Mouse (Mus musculus): ENCODE data around the gene Pde1c. TPM values are rescaled to one million over a fixed set of nuclear protein-coding genes. Genes with fewer than 3 reads are reported as not detected.

Pde1c gene
- total and polyA plus RNA-seq, 2 experiments, result 0.37 TPM; not detected in 1

- DNase-seq (ENCODE audit: extremely low read depth, low read depth, low spot score), result no peak
- Histone ChIP-seq H3K9ac (ENCODE audit: low read depth, low read length) (no peak overlapping the region), H3K36me3 (ENCODE audit: control insufficient read depth, insufficient read depth, low read length) (no peaks in the 10 kb centered on the region), H3K4me3 (ENCODE audit: insufficient read depth, low read depth, low read length) (no peak overlapping the region), H3K27me3 (ENCODE audit: control insufficient read depth, insufficient read depth, low read length) (no peaks in the 10 kb centered on the region), H3K27ac (replicated peaks; ENCODE audit: insufficient read depth, low read depth, low read length) (no peak overlapping the region), H3K4me1 (ENCODE audit: control insufficient read depth, insufficient read depth, low read length) (no peaks in the 10 kb centered on the region), H3K79me2 (ENCODE audit: control insufficient read depth, insufficient read depth, low read length) (no peaks in the 10 kb centered on the region)
- WGBS, result 84% methylated on average over 1 of the region's 1 CpGs
- no peak for TF ChIP-seq POLR2A (IDR thresholded peaks at IDR 0.05; ENCODE audit: extremely low read depth, insufficient read depth, low read length)
- TF ChIP-seq CTCF (IDR thresholded peaks at IDR 0.05; ENCODE audit: low read depth, low read length), result no peak
Measured at GRCm38 (mm10) chr6:56342005-56342404, 226.9 kb downstream of the Pde1c start.

GRCm38 (mm10) chr6:56335811-56336446, 233.0 kb downstream of the Pde1c start:
- Histone ChIP-seq H3K79me2 (ENCODE audit: control insufficient read depth, insufficient read depth, low read length) (no peaks in the 10 kb centered on the region), H3K4me3 (ENCODE audit: insufficient read depth, low read depth, low read length) (no peak overlapping the region), H3K27ac (replicated peaks; ENCODE audit: insufficient read depth, low read depth, low read length) (no peak overlapping the region), H3K27me3 (ENCODE audit: control insufficient read depth, insufficient read depth, low read length) (no peaks in the 10 kb centered on the region), H3K36me3 (ENCODE audit: control insufficient read depth, insufficient read depth, low read length) (no peaks in the 10 kb centered on the region), H3K4me1 (ENCODE audit: control insufficient read depth, insufficient read depth, low read length) (no peaks in the 10 kb centered on the region), H3K9ac (ENCODE audit: low read depth, low read length) (no peak overlapping the region)
- TF ChIP-seq CTCF (IDR thresholded peaks at IDR 0.05; ENCODE audit: low read depth, low read length), result no peak
- no peak for TF ChIP-seq POLR2A (IDR thresholded peaks at IDR 0.05; ENCODE audit: extremely low read depth, insufficient read depth, low read length)
- no peak for DNase-seq (ENCODE audit: extremely low read depth, low read depth, low spot score)
- 80% methylated on average over 3 of the region's 3 CpGs for WGBS

GRCm38 (mm10) chr6:56332149-56332548, 236.8 kb downstream of the Pde1c start:
- H3K79me2 ChIP-seq (ENCODE audit: control insufficient read depth, insufficient read depth, low read length), result no peaks in the 10 kb centered on the region
- no peaks in the 10 kb centered on the region for H3K4me1 ChIP-seq (ENCODE audit: control insufficient read depth, insufficient read depth, low read length)
- TF ChIP-seq POLR2A (IDR thresholded peaks at IDR 0.05; ENCODE audit: extremely low read depth, insufficient read depth, low read length) (no peak), CTCF (IDR thresholded peaks at IDR 0.05; ENCODE audit: low read depth, low read length) (no peak)
- DNase-seq (ENCODE audit: extremely low read depth, low read depth, low spot score), result no peak
- H3K27ac ChIP-seq (replicated peaks; ENCODE audit: insufficient read depth, low read depth, low read length), result no peak overlapping the region
- no peaks in the 10 kb centered on the region for H3K36me3 ChIP-seq (ENCODE audit: control insufficient read depth, insufficient read depth, low read length)
- H3K9ac ChIP-seq (ENCODE audit: low read depth, low read length), result no peak overlapping the region
- H3K4me3 ChIP-seq (ENCODE audit: insufficient read depth, low read depth, low read length), result no peak overlapping the region
- WGBS, result 78% methylated on average over 4 of the region's 4 CpGs
- no peaks in the 10 kb centered on the region for H3K27me3 ChIP-seq (ENCODE audit: control insufficient read depth, insufficient read depth, low read length)

- H3K36me3 ChIP-seq (ENCODE audit: control insufficient read depth, insufficient read depth, low read length), result no peaks in the 10 kb centered on the region
- WGBS, result 91% methylated on average over 6 of the region's 6 CpGs
- H3K4me3 ChIP-seq (ENCODE audit: insufficient read depth, low read depth, low read length), result no peak overlapping the region
Measured at GRCm38 (mm10) chr6:56331432-56331831, 237.5 kb downstream of the Pde1c start.

GRCm38 (mm10) chr6:56328103-56328502, 240.8 kb downstream of the Pde1c start:
- Histone ChIP-seq H3K9ac (ENCODE audit: low read depth, low read length) (no peak overlapping the region), H3K4me1 (ENCODE audit: control insufficient read depth, insufficient read depth, low read length) (no peaks in the 10 kb centered on the region), H3K4me3 (ENCODE audit: insufficient read depth, low read depth, low read length) (no peak overlapping the region), H3K36me3 (ENCODE audit: control insufficient read depth, insufficient read depth, low read length) (no peaks in the 10 kb centered on the region), H3K79me2 (ENCODE audit: control insufficient read depth, insufficient read depth, low read length) (no peaks in the 10 kb centered on the region), H3K27ac (replicated peaks; ENCODE audit: insufficient read depth, low read depth, low read length) (no peak overlapping the region), H3K27me3 (ENCODE audit: control insufficient read depth, insufficient read depth, low read length) (no peaks in the 10 kb centered on the region)
- TF ChIP-seq POLR2A (IDR thresholded peaks at IDR 0.05; ENCODE audit: extremely low read depth, insufficient read depth, low read length) (no peak), CTCF (IDR thresholded peaks at IDR 0.05; ENCODE audit: low read depth, low read length) (no peak)
- no peak for DNase-seq (ENCODE audit: extremely low read depth, low read depth, low spot score)
- WGBS, result 56% methylated on average over 1 of the region's 1 CpGs

More at GRCm38 (mm10) chr6:56331432-56331831, 237.5 kb downstream of the Pde1c start:
- Histone ChIP-seq H3K4me1 (ENCODE audit: control insufficient read depth, insufficient read depth, low read length) (no peaks in the 10 kb centered on the region), H3K27ac (replicated peaks; ENCODE audit: insufficient read depth, low read depth, low read length) (no peak overlapping the region), H3K79me2 (ENCODE audit: control insufficient read depth, insufficient read depth, low read length) (no peaks in the 10 kb centered on the region), H3K9ac (ENCODE audit: low read depth, low read length) (no peak overlapping the region), H3K27me3 (ENCODE audit: control insufficient read depth, insufficient read depth, low read length) (no peaks in the 10 kb centered on the region)
- no peak for DNase-seq (ENCODE audit: extremely low read depth, low read depth, low spot score)
- TF ChIP-seq POLR2A (IDR thresholded peaks at IDR 0.05; ENCODE audit: extremely low read depth, insufficient read depth, low read length) (no peak), CTCF (IDR thresholded peaks at IDR 0.05; ENCODE audit: low read depth, low read length) (no peak)

GRCm38 (mm10) chr6:56322799-56323198, 246.1 kb downstream of the Pde1c start:
- Histone ChIP-seq H3K79me2 (ENCODE audit: control insufficient read depth, insufficient read depth, low read length) (no peaks in the 10 kb centered on the region), H3K9ac (ENCODE audit: low read depth, low read length) (no peak overlapping the region), H3K36me3 (ENCODE audit: control insufficient read depth, insufficient read depth, low read length) (no peaks in the 10 kb centered on the region), H3K4me3 (ENCODE audit: insufficient read depth, low read depth, low read length) (no peak overlapping the region), H3K27ac (replicated peaks; ENCODE audit: insufficient read depth, low read depth, low read length) (no peak overlapping the region), H3K4me1 (ENCODE audit: control insufficient read depth, insufficient read depth, low read length) (no peaks in the 10 kb centered on the region), H3K27me3 (ENCODE audit: control insufficient read depth, insufficient read depth, low read length) (no peaks in the 10 kb centered on the region)
- TF ChIP-seq CTCF (IDR thresholded peaks at IDR 0.05; ENCODE audit: low read depth, low read length) (no peak), POLR2A (IDR thresholded peaks at IDR 0.05; ENCODE audit: extremely low read depth, insufficient read depth, low read length) (no peak)
- DNase-seq (ENCODE audit: extremely low read depth, low read depth, low spot score), result no peak
- 29% methylated on average over 3 of the region's 3 CpGs for WGBS
